Mouse (Mus musculus) intestine, embryonic 14.5 days (tissue): Measurements from ENCODE around the gene Ppm1m. TPM values are rescaled to one million over a fixed set of nuclear protein-coding genes. Genes with fewer than 3 reads are reported as not detected.

Experiments used
- ATAC-seq: fragments of 200-750 bp; cut with Nextera tagmentation; replicated peaks from 2 replicates; pipeline ENCODE4 v1.8.0; 2017; ENCODE audit warnings: low read depth, moderate number of reproducible peaks, moderate TSS enrichment, moderate library complexity; ENCODE audit not compliant: low FRiP score, low TSS enrichment
- DNase-seq: peaks from one replicate; pipeline ENCODE4 v3.0.0-alpha.2; 2018; ENCODE audit warnings: low spot score
- H3K27ac ChIP-seq: fragments of 300-500 bp; sonication (generic); 2 replicates; pipeline ENCODE4 v1.5.1; 2014; ENCODE audit warnings: low read depth, mild to moderate bottlenecking, control low read depth
- H3K27me3 ChIP-seq: fragments of 300-500 bp; sonication (generic); replicated peaks from 2 replicates; pipeline ENCODE4 v1.6.1; 2014; ENCODE audit warnings: low read length, control low read depth; ENCODE audit not compliant: control insufficient read depth, insufficient read depth
- H3K36me3 ChIP-seq: fragments of 300-500 bp; sonication (generic); 2 replicates; pipeline ENCODE4 v1.6.1; 2014; ENCODE audit warnings: low read length, control low read depth; ENCODE audit not compliant: control insufficient read depth, insufficient read depth
- H3K4me1 ChIP-seq: fragments of 300-500 bp; sonication (generic); replicated peaks from 2 replicates; pipeline ENCODE4 v1.6.1; 2014; ENCODE audit warnings: low read length, control low read depth, mixed read lengths; ENCODE audit not compliant: control insufficient read depth, insufficient read depth
- H3K4me2 ChIP-seq: fragments of 300-500 bp; sonication (generic); 2 replicates; pipeline ENCODE4 v1.6.1; 2014; ENCODE audit warnings: low read length
- H3K4me3 ChIP-seq: fragments of 300-500 bp; sonication (generic); 2 replicates; pipeline ENCODE4 v1.5.1; 2014; ENCODE audit warnings: low read depth, low read length, control low read depth, mixed read lengths
- H3K9ac ChIP-seq: fragments of 300-500 bp; sonication (generic); 2 replicates; pipeline ENCODE4 v1.6.1; 2014; ENCODE audit warnings: mild to moderate bottlenecking, low read length
- H3K9me3 ChIP-seq: fragments of 300-500 bp; sonication (generic); 2 replicates; pipeline ENCODE4 v1.6.1; 2016; ENCODE audit warnings: low read length, control low read depth; ENCODE audit not compliant: control insufficient read depth
- WGBS: fragments of 180-500 bp; shearing (Covaris S2); extraction: QIAGEN DNeasy Blood & Tissue Kit; methylation state at CpG from one replicate; pipeline ENCODE4 v1.1.7; 2014; 5-methylcytosine and 5-hydroxymethylcytosine counted together
- polyA plus RNA-seq: library from polyadenylated mRNA; unstranded; fragments of >200 nt; fragmentation: Nextera tagmentation; extraction: Ambion mirVana; gene quantifications from 2 replicates; pipeline ENCODE4 v1.2.1, GENCODE M21; 2014

Gene Ppm1m
- polyA plus RNA-seq, 1 experiment from 2014 or later: 33.6 TPM

DNA sequence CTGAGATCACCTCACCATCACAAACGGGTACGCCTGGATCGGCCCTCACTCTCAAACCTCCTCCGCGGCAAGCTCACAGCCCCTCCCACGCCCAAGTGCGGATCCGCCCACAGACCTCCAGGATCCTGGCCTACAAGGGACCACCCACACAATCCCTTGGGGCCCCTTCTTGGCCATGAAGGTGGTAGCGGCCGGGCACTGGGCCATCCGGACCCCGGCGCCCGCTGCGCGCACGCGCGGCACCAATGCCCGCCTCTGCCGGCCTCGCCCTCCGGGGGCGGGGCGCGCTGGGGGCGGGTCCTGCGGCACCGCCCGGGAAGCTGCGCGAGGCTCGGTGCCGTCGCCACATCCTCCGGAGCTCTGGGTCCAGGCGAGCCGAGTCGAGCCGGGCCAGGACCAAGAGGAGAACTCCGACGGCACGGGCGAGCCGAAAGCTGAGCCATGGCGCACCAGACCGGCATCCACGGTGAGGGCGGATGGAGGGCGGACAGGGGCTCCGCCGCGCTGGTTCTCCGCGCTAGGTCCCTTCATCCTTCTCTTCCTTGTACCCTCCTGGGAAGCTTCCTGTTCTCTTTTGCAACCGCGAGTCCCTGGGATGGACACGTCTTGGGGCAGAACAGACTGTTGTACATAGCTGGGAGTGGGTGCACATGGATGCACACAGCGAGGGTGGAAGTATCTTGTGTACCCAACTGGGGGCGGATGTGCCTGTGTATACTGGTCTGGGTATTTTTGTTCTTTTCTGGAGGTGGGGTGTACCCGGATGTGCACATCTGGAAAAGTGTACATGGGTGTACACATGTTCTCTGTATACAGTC is 3.5 kb upstream of the Ppm1m start, which contains the start of gene Twf2:
Twf2 (plus strand) TSS at position 290 of the 818 bp plus-strand sequence.
- Histone ChIP-seq H3K9ac (peak within 1 kb of the TSS; percentile 58), H3K27me3 (no peaks in the 10 kb centered on the region), H3K4me2 (peak within 1 kb of the TSS; percentile 66), H3K27ac (peak within 1 kb of the TSS; percentile 63; the same call in 1 of the 2 replicates), H3K36me3 (peaks cover 7% of the 10 kb centered on the region), H3K9me3 (no peaks in the 10 kb centered on the region), H3K4me3 (peak within 1 kb of the TSS; percentile 63), H3K4me1 (peaks cover 29% of the 10 kb centered on the region)
- peak; percentile 94 for DNase-seq
- 1% methylated on average over 61 of the region's 61 CpGs for WGBS
- ATAC-seq: peak; percentile 88

DNA sequence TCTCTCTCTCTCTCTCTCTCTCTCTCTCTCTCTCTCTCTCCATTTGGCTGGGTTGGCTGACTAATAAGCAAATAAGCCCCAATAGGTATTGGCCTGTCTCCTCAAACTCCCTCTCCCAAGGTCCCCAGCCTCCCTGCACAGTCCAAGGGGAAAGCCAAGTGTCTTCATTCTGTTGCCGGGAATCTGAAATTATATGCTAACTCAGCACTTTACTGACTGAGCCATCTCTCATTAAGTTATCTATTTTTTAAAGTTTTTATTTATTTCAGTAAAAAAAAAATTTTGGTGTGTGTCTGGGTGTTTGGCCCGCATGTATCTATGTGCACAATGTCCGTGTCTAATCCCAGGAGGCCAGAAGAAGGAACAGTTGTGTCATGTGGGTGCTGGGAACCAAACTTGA is 2.3 kb upstream of the Ppm1m start:
- no peak for ATAC-seq
- Histone ChIP-seq H3K4me3 (0 out of 2 replicates have a peak overlapping the region, but pooled peaks have one; percentile 63), H3K4me1 (peaks cover 29% of the 10 kb centered on the region)

DNA sequence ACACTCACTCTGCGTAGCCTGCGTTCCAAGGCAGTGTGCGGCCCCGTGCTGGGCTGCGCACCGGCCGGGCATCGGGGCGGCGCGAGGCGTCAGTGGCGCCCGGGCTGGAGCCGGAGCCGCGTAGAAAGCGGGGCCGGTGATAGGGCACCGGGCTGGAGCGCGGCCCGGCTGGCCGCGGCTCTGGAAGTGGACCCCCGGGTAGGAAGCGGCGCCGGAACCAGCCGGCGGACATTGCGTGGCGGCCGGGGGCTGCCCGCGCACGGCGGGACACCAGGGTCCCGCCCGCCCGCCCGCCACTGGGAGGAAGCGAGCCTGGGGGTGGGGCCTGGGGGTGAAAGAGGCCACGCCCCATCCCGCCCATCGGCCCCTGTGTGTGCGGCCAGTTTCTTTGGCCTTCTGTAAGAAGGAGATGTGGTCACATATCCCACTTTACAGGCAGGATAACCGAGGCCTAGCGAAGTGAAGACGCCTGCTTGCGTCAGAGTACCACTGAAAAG is 536 bp downstream of the Ppm1m start:
- H3K27me3 ChIP-seq: no peaks in the 10 kb centered on the region
- ATAC-seq (peak; percentile 61), DNase-seq (peak; percentile 82)
- 1% methylated on average over 30 of the region's 51 CpGs for WGBS
- peaks cover 14% of the 10 kb centered on the region for H3K36me3 ChIP-seq
- H3K9ac ChIP-seq: peak overlapping the region; percentile 66
- H3K9me3 ChIP-seq: no peaks in the 10 kb centered on the region
- peak overlapping the region; percentile 62 for H3K4me3 ChIP-seq
- peak overlapping the region; percentile 70 for H3K4me2 ChIP-seq
- peaks cover 22% of the 10 kb centered on the region for H3K4me1 ChIP-seq
- H3K27ac ChIP-seq: peak overlapping the region; percentile 27; the same call in 1 of the 2 replicates

More for the DNA sequence above, 2.3 kb upstream of the Ppm1m start:
- no peak overlapping the region for H3K9ac ChIP-seq
- H3K27ac ChIP-seq: no peak overlapping the region
- no peaks in the 10 kb centered on the region for H3K27me3 ChIP-seq
- no peak for DNase-seq
- 84% methylated on average over 3 of the region's 3 CpGs for WGBS
- no peaks in the 10 kb centered on the region for H3K9me3 ChIP-seq
- H3K36me3 ChIP-seq: peaks cover 3% of the 10 kb centered on the region; the same call in 1 of the 2 replicates
- H3K4me2 ChIP-seq: peak overlapping the region; percentile 66

DNA sequence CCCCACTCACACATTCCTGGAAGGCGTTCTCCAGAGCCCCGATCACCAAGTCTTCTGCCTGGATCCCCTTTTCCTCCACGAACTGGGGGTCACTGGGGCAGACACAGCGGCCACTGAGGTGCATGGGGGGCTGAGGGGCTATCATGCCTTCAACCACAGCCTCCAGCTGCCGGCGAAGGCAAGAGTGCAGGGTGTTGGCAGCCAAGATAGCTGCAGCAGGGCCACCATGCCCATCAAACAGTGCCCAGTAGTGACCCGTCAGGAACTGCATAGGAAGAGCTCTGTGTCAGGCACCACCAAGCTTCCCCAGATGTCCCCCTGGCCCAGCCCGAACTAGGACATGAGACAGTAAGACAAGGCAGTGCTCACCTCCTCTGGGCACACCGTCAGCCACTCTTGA is 1.8 kb downstream of the Ppm1m start:
- Histone ChIP-seq H3K27me3 (no peaks in the 10 kb centered on the region), H3K4me1 (peaks cover 17% of the 10 kb centered on the region), H3K9me3 (no peaks in the 10 kb centered on the region), H3K27ac (no peak overlapping the region), H3K4me3 (no peak overlapping the region), H3K9ac (no peak overlapping the region), H3K36me3 (peaks cover 17% of the 10 kb centered on the region), H3K4me2 (0 out of 2 replicates have a peak overlapping the region, but pooled peaks have one; percentile 70)
- WGBS: 93% methylated on average over 9 of the region's 9 CpGs
- no peak for DNase-seq
- ATAC-seq: no peak

DNA sequence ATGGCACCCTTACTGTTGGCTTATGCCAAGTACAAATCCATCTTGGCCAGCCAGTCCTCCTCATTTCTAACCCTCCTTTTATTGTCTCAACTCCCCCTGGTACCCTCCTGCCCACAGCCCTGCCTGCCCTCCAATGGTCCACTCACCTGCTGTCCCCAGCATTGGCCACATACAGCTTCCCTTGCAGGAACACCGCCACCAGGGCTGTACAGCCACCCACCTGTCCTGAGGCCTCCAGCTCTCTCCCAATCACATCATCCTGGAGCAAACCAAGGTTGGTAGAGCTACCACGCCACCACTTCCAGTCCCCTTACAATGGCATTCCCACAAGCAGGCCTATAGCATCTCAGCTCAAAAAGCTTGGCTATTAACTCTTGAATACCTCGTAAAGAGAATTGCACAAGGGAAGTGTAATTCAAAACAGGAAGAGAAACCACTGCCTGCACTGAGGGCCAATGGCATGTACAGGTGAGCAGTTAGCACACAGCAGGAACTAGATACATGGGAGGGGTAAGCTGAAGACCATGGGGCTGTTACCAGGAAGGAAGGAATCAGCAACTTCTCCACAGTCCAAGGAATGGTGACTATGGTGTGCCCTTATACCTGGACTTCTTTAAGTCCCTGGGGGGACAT is 2.3 kb downstream of the Ppm1m start:
- Histone ChIP-seq H3K9ac (no peak overlapping the region), H3K9me3 (no peaks in the 10 kb centered on the region), H3K36me3 (peaks cover 22% of the 10 kb centered on the region), H3K27ac (no peak overlapping the region), H3K4me3 (no peak overlapping the region), H3K4me1 (peaks cover 15% of the 10 kb centered on the region), H3K27me3 (no peaks in the 10 kb centered on the region), H3K4me2 (no peak overlapping the region)
- WGBS: 88% methylated on average over 3 of the region's 3 CpGs
- DNase-seq (no peak), ATAC-seq (no peak)

DNA sequence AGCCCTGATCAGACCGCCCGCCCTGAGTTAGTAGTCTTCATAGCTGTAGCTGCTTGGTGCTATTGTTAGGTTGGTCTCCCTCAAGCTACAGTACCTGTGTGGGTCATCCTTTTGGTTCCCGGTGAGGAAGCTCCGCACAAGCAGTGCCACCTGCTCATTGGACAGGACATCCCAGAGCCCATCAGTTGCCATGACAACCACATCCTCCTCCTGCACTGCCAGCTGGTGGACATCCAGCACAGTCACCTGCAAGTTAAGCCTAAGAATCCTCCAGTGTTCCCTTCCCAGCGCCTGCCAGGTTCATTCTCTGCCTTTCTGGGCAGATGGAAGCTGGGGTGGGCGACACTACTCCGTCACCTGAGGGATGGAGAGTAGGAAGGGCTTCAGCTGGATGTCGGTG is 3.9 kb downstream of the Ppm1m start:
- H3K36me3 ChIP-seq: peaks cover 37% of the 10 kb centered on the region
- 86% methylated on average over 8 of the region's 8 CpGs for WGBS
- no peak overlapping the region for H3K9ac ChIP-seq
- H3K27me3 ChIP-seq: no peaks in the 10 kb centered on the region
- H3K4me2 ChIP-seq: no peak overlapping the region
- H3K9me3 ChIP-seq: no peaks in the 10 kb centered on the region
- no peak overlapping the region for H3K27ac ChIP-seq
- DNase-seq: no peak
- H3K4me1 ChIP-seq: peaks cover 11% of the 10 kb centered on the region
- no peak overlapping the region for H3K4me3 ChIP-seq
- ATAC-seq: no peak

DNA sequence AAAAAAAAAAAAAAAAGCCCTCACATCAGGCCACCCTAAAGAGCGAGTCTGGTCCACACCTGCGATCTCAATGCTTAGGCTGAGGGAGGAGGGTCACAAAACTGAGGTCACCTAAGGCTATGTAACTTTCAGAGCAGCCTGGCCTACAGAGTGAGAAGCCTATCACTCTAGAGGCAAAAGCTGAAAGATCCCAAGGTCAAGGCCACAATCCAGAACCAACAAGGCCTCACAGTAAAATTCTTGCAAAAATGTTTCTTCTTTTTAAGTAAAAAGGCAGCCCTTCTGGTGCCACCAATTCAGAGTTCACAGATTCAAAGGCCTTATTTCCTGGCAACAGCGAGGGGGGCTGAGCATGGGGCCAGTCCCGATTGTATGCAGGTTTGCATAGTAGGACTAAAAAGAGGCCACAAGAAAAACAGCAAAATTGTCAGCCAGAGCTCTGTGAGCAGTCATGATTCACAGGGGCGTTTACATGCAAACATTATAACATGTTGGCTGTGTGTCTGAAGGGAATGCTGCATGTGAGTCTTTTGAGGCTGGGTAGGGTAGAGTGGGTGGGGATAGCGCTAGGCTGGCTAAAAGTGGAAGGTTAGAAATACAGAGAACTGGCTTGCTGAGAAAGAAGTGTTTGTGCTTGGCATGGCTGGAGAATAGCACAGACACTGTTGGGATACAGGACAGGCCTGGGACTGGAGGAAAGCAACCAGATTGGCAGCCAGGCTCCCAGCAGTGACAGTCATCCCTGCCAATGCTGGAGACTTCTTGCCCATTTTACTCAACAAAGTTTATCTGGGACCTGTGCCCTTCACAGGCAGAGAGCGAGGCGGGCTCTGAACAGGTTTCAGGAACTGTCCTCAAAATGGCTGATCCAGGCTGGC is 5.4 kb downstream of the Ppm1m start:
- ATAC-seq (no peak), DNase-seq (no peak)
- peaks cover 52% of the 10 kb centered on the region for H3K36me3 ChIP-seq
- H3K4me1 ChIP-seq: peaks cover 5% of the 10 kb centered on the region; the same call in 1 of the 2 replicates
- no peak overlapping the region for H3K9ac ChIP-seq
- no peaks in the 10 kb centered on the region for H3K9me3 ChIP-seq
- H3K4me3 ChIP-seq: no peak overlapping the region
- H3K27me3 ChIP-seq: no peaks in the 10 kb centered on the region
- no peak overlapping the region for H3K27ac ChIP-seq
- WGBS: 89% methylated on average over 8 of the region's 8 CpGs
- no peak overlapping the region for H3K4me2 ChIP-seq

DNA sequence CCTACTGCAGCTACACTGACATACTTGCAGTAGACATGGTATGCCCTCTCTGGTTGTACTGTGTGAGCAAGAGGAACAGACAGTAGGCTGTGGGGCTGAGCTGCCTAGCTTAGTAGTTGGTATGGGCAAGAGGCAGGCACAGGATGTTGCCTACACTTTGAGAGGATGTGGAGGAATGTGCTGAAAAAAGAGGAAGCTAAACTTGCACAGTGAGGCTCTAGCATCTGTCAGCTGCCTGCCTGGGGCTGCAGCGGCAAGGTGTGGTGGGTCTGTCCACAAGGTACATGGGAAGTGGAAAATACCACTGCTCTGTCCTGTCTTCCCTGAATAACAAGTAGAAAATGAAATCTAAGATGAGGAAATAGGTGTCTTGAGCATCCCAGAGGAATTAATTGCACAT is 6.5 kb downstream of the Ppm1m start:
- Histone ChIP-seq H3K36me3 (peaks cover 64% of the 10 kb centered on the region), H3K27ac (no peak overlapping the region), H3K9me3 (no peaks in the 10 kb centered on the region), H3K4me3 (no peak overlapping the region), H3K9ac (no peak overlapping the region), H3K4me1 (no peaks in the 10 kb centered on the region), H3K4me2 (no peak overlapping the region), H3K27me3 (no peaks in the 10 kb centered on the region)
- WGBS: 84% methylated on average over 1 of the region's 1 CpGs
- DNase-seq (no peak), ATAC-seq (no peak)
